ENCODE assay signal across 8 mouse cellular contexts in the genomic region with DNA sequence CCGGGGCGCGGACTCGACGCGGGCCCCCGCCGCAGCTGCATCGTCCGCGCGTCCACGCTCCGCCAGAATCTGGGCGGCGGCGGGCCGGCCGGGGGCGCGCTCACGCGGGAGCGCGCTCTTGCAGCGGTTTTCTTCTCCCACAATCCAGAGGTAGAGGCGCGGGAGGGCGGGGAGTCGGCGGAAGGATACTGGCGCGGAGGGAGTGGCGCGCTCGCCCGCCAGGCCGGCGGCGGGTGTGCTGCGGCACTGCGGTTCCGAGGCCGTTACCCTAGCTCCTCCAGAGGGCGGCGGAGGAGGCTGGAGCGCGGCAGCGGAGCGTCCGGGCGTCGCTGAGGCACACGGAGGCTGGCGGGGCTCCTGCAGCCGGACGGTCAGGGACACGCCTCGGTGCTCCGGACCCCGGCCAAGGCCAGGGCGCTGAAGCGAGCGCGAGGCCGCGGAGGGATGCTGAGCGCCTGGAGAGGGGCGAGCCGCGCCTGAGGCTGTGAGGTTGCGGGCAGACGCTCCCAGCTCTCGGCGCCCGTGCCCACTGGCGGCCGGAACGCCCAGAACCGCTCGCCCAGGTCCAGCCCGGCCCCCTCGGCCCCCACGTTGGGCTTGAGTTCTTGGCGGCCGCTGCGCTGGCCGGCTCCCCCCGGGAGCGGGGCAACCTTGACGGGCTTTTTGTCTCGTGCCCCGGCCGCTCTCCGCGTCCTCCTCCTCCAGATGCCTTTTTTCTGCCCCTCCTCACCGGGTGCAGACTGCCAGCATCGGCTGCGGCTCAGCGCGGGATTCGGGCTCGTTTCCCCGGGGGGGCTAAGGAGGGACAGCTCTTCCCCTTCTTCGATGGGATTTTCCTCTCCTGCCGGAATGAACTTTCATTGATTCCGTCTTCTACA. TPM values are rescaled to one million over a fixed set of nuclear protein-coding genes. Genes with fewer than 3 reads are reported as not detected.
DNase-seq lines count a peak whose midpoint lies in the region; ATAC-seq and TF ChIP-seq lines count a peak whose summit lies in the region.

A gene (plus strand): TSS at position 263 of the 878 bp plus-strand sequence.

- peak; percentile 69 for TF ChIP-seq POLR2A in ES-Bruce4 (IDR thresholded peaks at IDR 0.05; ENCODE audit: insufficient read depth, low read length)

- H3K27ac ChIP-seq in ES-Bruce4 (ENCODE audit: insufficient read depth, low read length), result no peak within 1 kb of the TSS
- H3K27ac ChIP-seq in forebrain, embryonic 13.5 days, result peak within 1 kb of the TSS; percentile 99
- peak within 1 kb of the TSS; percentile 79 for H3K27ac ChIP-seq in liver, postnatal 0 days (ENCODE audit: low read depth)
- peak within 1 kb of the TSS; percentile 98 for H3K27ac ChIP-seq in neural tube, embryonic 14.5 days (ENCODE audit: low read depth, low read length)

- ATAC-seq in cerebellum, adult (ENCODE audit: insufficient number of reproducible peaks, low FRiP score, low TSS enrichment), result peak; percentile 94
- ATAC-seq in forebrain, embryonic 13.5 days, result peak; percentile 96
- ATAC-seq in liver, postnatal 0 days, result peak; percentile 96
- ATAC-seq in neural tube, embryonic 14.5 days (ENCODE audit: low read depth), result peak; percentile 97

- peak within 1 kb of the TSS; percentile 97 for H3K9ac ChIP-seq in ES-Bruce4 (ENCODE audit: low read depth, poor library complexity, severe bottlenecking)
- peak within 1 kb of the TSS; percentile 96 for H3K9ac ChIP-seq in forebrain, embryonic 13.5 days
- H3K9ac ChIP-seq in liver, postnatal 0 days (replicated peaks), result peak within 1 kb of the TSS; percentile 76
- H3K9ac ChIP-seq in neural tube, embryonic 14.5 days (replicated peaks; ENCODE audit: low read depth, low read length), result peak within 1 kb of the TSS; percentile 99

- intact Hi-C loops in heart, postnatal 10 days (cut with DNase I), result loop anchor here (5.0 kb wide), 1 partner anchor 324 kb away; no protein-coding TSS in a partner anchor

- no peaks in the 10 kb centered on the region for H3K36me3 ChIP-seq in ES-Bruce4 (ENCODE audit: control insufficient read depth, insufficient read depth, low read length, poor library complexity, severe bottlenecking)
- peaks cover 10% of the 10 kb centered on the region for H3K36me3 ChIP-seq in forebrain, embryonic 13.5 days (ENCODE audit: poor library complexity, severe bottlenecking)
- no peaks in the 10 kb centered on the region for H3K36me3 ChIP-seq in liver, postnatal 0 days (replicated peaks; ENCODE audit: insufficient read depth, low read length)
- no peaks in the 10 kb centered on the region for H3K36me3 ChIP-seq in neural tube, embryonic 14.5 days (ENCODE audit: control insufficient read depth, insufficient read depth, low read length)

- DNase-seq in heart, postnatal 10 days, result peak; percentile 97 to 98
- DNase-seq in large intestine, adult 2 months (ENCODE audit: low read depth, low spot score), result peak; percentile 19
- DNase-seq in liver, postnatal 0 days, result peak; percentile 95
- peak; percentile 97 for DNase-seq in testis, postnatal 10 days (ENCODE audit: low spot score)

- 0 out of 2 replicates have a peak, but pooled peaks have one; percentile 25 for TF ChIP-seq EP300 in ES-Bruce4 (IDR thresholded peaks at IDR 0.05; ENCODE audit: insufficient read depth, low read depth, low read length)
- no peak for TF ChIP-seq EP300 in liver, postnatal 0 days (IDR thresholded peaks at IDR 0.05; ENCODE audit: low read depth)

- H3K4me3 ChIP-seq in ES-Bruce4 (ENCODE audit: low read depth, low read length), result peak within 1 kb of the TSS; percentile 87
- H3K4me3 ChIP-seq in forebrain, embryonic 13.5 days, result peak within 1 kb of the TSS; percentile 97
- H3K4me3 ChIP-seq in liver, postnatal 0 days (ENCODE audit: low read depth, low read length), result peak within 1 kb of the TSS; percentile 93
- peak within 1 kb of the TSS; percentile 97 for H3K4me3 ChIP-seq in neural tube, embryonic 14.5 days (ENCODE audit: low read depth, low read length)

- TF ChIP-seq CTCF in ES-Bruce4 (IDR thresholded peaks at IDR 0.05; ENCODE audit: low read depth, low read length), result no peak
- TF ChIP-seq CTCF in liver, postnatal 0 days (IDR thresholded peaks at IDR 0.05; ENCODE audit: low read depth), result peak; percentile 56

- no peaks in the 10 kb centered on the region for H3K27me3 ChIP-seq in ES-Bruce4 (ENCODE audit: control insufficient read depth, insufficient read depth, low read length, poor library complexity, severe bottlenecking)
- H3K27me3 ChIP-seq in forebrain, embryonic 13.5 days, result no peaks in the 10 kb centered on the region
- no peaks in the 10 kb centered on the region for H3K27me3 ChIP-seq in liver, postnatal 0 days (ENCODE audit: insufficient read depth, low read length)
- H3K27me3 ChIP-seq in neural tube, embryonic 14.5 days (ENCODE audit: control insufficient read depth, insufficient read depth, low read length), result peaks cover 2% of the 10 kb centered on the region; the same call in 1 of the 2 replicates

- peak within 1 kb of the TSS; percentile 62 for H3K4me2 ChIP-seq in forebrain, embryonic 13.5 days
- H3K4me2 ChIP-seq in liver, postnatal 0 days (ENCODE audit: low read depth, low read length), result peak within 1 kb of the TSS; percentile 93
- H3K4me2 ChIP-seq in neural tube, embryonic 14.5 days (ENCODE audit: low read depth, low read length), result peak within 1 kb of the TSS; percentile 45

- no peaks in the 10 kb centered on the region for H3K9me3 ChIP-seq in ES-Bruce4 (replicated peaks; ENCODE audit: control insufficient read depth, insufficient read depth, low read length, poor library complexity, severe bottlenecking)
- H3K9me3 ChIP-seq in forebrain, embryonic 13.5 days (replicated peaks), result no peaks in the 10 kb centered on the region
- H3K9me3 ChIP-seq in liver, postnatal 0 days (ENCODE audit: low read length), result no peaks in the 10 kb centered on the region
- H3K9me3 ChIP-seq in neural tube, embryonic 14.5 days (ENCODE audit: control insufficient read depth, low read length), result no peaks in the 10 kb centered on the region

- WGBS in forebrain, embryonic 13.5 days, result under 1% methylated on average over 98 of the region's 107 CpGs
- WGBS in large intestine, adult 2 months, result under 1% methylated on average over 107 of the region's 107 CpGs
- WGBS in liver, postnatal 0 days (ENCODE audit: insufficient replicate concordance), result under 1% methylated on average over 101 of the region's 107 CpGs
- 1% methylated on average over 104 of the region's 107 CpGs for WGBS in neural tube, embryonic 14.5 days

- H3K4me1 ChIP-seq in ES-Bruce4 (ENCODE audit: control insufficient read depth, insufficient read depth, low read length), result no peaks in the 10 kb centered on the region
- H3K4me1 ChIP-seq in forebrain, embryonic 13.5 days, result peaks cover 16% of the 10 kb centered on the region
- H3K4me1 ChIP-seq in liver, postnatal 0 days (ENCODE audit: insufficient read depth), result peaks cover 5% of the 10 kb centered on the region
- H3K4me1 ChIP-seq in neural tube, embryonic 14.5 days (ENCODE audit: control insufficient read depth, insufficient read depth, low read length), result peaks cover 7% of the 10 kb centered on the region; the same call in 1 of the 2 replicates

RNA-seq across cellular contexts. Expression of the gene that starts here (rescaled TPM):
- polyA plus RNA-seq in ES-Bruce4 (2011; ENCODE audit: insufficient read depth, insufficient read length, low read depth, missing spikeins), result 28.4 and 30.8 TPM in 2 replicates
- polyA plus RNA-seq in forebrain, embryonic 13.5 days (2015; fragmentation: Nextera tagmentation; extraction: Ambion mirVana), result 75.2 and 80.6 TPM in 2 replicates
- total RNA-seq in heart, postnatal 10 days (2021), result 10 to 100 TPM; 18.6 to 19.5 TPM
- 0.17 and 0.48 TPM in 2 replicates for polyA plus RNA-seq in large intestine, adult 2 months (2012; rRNA removed)
- 3.0 and 3.3 TPM in 2 replicates for polyA plus RNA-seq in liver, postnatal 0 days (2015; fragmentation: Nextera tagmentation; extraction: Ambion mirVana)
- 68.2 and 75.1 TPM in 2 replicates for polyA plus RNA-seq in neural tube, embryonic 14.5 days (2014; fragmentation: Nextera tagmentation; extraction: Ambion mirVana)

Comparison
In these comparisons a context has a peak if more than half of its experiments do, and no peak if none do; other contexts are left out.
1. Peak in DNase-seq in large intestine, adult 2 months; RNA of the gene not detected or under 1 TPM.
2. DNase-seq: peak in every context shown above with its lines; median percentile 98 in heart, postnatal 10 days; 97 in testis, postnatal 10 days; 95 in liver, postnatal 0 days; 19 in large intestine, adult 2 months.